Mouse (Mus musculus): ENCODE measurements around the gene Vsig8.
A peak's percentile ranks its signal among the peaks of the same experiment; 100 is the strongest.

The Vsig8 gene

DNA sequence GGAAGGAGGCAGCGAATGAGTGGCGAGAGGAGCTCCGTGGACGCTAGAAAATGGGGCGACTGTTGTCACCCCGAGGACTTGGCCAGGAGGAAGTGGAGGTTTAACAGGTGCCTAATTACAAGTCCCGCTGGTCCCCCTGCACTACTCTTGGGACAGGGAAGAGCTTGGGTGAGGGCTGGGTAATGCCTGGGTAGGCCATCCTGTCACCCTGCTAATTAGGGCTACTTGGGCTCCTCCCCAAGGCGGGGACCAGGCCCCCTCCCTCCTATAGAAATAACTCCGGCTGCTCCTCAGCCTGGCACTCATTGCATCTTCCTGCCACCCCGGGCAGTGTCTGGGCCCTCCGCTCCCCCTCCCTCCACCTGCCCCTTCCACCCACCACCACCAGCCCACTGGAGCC, at the start of gene Vsig8:
Gene Vsig8, plus strand, starts transcription at position 301 of the 400 bp plus-strand sequence.
- DNase-seq (ENCODE audit: low spot score), result no peak

DNA sequence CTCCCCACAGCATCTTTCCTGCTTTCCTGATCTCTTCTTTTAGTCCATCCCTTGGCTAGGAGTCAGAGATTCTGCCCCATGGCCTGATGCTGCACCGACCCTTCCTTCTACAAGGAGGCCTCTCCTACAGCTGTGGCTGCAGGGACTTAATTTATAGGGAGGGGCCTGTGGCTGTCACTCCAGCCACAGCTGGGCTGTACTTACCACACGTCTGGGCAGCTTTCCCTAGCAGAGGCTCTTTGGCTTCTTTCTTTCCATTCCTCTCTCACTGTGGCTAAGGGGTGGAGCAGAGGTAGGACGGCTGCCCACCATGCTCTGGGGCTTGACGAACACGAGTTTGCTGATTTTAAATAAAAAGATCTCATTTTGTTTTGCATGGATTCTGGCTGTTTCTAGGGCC, 48.7 kb upstream of the Vsig8 start:
- DNase-seq (ENCODE audit: low spot score), result no peak

DNA sequence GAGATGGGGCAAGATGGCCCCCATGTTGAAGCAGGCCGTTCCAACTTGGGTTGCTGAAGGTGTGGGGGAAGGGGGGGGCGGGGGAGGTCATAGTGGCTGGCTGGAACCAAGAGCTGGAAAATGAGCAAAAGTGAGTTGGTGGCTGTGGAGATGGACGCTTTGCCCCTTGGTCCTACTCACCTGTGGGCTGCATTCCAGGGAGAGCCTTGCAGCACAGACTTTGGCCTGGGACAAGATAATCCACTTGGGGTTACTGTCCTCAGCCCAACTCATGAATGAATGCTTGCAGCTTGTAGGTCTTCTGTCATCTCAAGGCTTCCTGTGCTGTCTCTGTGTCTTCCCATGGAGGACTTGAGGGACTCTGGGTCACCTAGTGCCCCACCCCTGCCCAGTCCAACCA, 48.0 kb upstream of the Vsig8 start:
- DNase-seq (ENCODE audit: low spot score), result no peak

DNA sequence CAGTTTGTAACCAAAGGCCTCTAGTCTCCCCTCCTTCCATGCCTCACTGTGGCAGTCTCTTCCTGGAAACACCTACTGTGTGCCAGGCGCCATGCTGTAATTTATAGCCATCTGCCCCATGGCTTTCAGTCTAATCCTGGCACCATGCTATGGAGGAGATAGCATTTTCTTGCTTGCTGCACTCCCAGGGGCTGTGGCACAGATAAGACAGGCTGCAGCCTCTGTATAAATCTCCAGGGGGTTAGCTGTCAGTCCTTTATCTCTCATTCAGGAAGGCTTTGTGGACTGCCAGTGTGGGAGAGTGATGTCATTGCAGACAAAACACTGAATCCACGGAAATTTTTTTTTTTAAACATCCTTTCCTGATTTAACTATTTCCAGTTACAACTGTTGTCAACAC, 47.6 kb upstream of the Vsig8 start:
- DNase-seq (ENCODE audit: low spot score), result no peak

DNA sequence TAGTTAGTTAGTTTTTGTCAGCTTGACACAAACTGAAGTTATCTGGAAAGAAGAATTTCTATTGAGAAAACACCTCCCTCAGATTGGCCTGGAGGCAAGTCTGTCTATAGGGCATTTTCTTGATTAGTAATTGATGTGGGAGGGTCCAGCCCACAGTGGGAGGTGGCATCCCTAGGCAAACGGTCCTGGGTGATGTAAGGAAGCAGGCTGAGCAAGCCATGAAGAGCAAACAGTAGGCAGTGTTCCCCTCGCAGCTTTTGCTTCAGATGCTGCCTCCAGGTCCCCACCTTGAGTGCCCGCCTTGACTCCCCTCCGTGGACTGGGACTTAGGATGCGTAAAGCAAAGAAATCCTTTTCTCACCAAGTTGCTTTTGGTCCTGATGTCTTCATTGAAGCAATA, 46.5 kb upstream of the Vsig8 start:
- DNase-seq (ENCODE audit: low spot score), result no peak

DNA sequence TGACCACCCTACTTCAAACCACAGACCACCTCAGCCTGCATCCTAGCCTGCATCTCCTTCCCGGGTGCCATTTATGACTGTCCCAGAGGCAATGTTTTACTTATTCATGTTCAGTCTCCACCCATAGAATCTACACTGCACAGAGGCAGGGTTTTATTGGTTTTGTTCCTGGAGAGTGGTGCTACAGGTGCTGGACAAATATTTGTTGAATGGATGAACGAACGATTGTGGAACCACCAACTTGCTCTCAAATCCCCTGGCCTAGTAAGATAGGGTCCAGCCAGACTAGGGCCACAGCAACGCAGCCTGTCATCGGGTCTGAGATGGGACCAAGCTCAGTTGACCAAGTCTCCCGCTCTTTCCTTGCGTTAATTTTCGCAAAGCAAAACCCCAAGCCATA, 45.8 kb upstream of the Vsig8 start:
- DNase-seq (ENCODE audit: low spot score), result no peak

DNA sequence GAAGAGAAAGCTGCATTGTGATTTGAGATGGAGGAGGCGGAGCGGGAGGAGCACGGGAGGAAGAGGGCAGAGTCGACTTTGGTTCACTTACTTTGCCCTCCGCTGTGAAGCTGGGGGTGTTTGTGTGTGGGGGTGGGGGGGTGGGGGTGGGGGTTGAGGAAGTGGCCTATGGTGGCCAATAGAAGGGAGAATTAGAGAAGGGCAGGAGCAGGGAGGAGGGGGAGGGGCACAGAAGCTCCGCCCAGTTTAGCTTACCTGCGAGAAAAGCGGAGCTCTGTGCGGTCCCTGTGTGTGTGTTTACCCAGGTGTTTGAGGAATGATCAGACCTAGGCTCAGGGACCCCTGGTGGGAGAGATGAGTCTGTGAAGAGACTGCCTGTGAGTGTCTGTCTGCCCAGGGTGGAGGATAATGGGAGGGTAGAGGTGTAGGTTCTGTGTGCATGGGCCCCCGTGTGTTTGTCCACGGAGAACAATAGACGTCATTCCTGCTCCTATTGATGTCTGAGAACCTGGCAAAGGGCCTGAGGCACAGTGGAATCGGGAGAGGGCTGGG, 45.2 kb upstream of the Vsig8 start:
- DNase-seq (ENCODE audit: low spot score), result no peak

DNA sequence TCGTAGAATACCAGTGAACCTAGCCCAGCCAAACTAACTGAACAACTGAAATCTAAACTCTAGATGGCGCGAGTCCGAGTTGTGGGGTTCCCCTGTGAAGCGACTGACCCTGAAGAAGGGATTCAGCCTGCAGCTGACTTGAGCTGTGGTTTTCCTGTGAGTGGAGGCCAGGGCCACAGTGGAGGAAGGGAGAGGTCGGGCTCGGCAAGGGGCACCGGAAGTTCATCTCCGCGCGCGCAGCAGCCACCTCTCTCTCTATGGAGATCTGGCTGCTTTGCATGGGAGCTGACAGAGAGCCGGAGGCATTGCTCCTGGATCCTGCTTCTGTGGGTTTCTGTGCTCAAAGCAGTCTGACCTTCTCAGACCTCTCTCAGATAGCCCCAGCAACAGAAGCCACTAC, 42.8 kb upstream of the Vsig8 start:
- DNase-seq (ENCODE audit: low spot score), result peak; percentile 70

DNA sequence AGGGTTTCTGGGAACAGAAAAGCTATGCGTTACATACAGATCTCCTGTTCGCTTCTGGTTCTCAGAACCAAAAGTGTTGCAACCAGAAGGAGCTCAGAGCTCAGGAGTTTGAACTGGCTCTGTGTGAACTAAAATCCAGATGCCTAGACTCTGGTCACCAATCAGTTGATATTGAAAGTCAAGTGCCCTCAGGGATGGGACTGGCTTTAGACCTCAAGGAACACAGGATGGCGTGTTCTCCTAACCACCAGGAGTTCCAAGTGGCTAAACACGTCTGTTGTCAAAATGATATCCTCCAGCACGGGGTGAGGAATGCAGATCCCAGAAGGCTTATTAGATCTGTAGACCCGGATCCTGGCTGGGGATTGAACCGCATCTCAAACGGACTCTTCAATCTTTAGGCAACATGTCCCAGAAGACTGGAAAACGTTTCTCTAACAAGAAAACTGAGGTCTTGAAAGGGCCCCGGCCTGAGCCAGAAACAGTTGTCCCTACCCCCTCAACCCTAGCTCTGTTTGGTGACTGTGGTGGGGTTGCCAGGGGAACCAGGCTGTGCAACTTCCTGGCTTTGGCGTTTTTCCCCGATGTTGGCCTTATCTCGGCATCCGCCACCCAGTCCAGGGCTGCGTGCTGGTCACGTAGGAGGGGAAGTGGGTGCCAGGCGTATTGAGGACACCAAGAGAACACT, 42.1 kb upstream of the Vsig8 start:
- peak; percentile 48 for DNase-seq (ENCODE audit: low spot score)

DNA sequence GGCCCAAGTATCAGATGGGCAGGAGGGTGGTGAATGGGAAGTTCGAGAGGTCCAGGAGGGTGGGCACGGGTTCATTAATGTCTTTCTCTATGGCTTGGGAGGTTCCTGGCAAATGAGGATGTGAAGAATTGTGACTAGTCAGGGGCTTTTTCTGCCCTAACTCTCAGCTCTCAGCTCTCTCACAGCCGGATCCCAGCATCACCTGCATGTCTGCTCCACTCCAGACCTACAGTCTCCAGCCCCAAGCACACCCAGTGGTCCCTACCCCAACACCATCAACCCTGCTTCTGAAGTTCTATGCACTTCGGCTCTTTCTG, 41.6 kb upstream of the Vsig8 start:
- no peak for DNase-seq (ENCODE audit: low spot score)

DNA sequence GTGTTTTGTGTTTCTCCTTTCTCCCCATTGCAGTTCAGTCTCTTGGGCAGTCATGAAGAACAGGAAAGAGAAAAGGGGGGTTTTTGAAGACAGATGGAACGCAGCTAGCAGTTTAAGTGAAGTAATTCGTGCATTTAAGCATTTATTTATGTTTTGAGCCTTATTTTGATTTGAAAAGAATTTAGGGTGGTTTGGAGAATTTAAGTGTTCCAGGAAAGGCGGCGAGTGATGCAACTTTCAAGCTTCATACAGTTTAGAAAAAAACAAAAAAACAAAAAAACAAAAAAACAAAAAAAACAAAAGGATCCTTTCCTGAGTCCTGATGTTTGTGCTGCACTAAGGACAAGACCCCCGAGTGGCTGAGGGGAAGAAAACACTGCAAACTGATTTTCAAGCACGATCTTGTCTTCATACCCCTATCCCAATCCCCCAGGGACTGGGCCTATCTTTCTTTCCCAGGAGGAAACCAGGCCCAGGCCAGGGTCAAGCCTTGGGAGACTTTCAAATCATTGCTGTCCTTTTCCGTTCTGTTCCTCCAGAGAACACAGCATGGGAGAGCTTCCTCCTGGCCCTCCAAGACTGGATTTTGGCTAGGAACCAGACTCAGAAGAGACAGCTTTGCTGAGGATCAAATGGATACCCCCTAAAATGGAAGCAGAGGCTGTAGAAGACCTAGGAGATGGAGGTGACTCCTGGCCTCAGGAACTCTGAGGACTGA, 41.0 kb upstream of the Vsig8 start:
- DNase-seq (ENCODE audit: low spot score), result no peak

DNA sequence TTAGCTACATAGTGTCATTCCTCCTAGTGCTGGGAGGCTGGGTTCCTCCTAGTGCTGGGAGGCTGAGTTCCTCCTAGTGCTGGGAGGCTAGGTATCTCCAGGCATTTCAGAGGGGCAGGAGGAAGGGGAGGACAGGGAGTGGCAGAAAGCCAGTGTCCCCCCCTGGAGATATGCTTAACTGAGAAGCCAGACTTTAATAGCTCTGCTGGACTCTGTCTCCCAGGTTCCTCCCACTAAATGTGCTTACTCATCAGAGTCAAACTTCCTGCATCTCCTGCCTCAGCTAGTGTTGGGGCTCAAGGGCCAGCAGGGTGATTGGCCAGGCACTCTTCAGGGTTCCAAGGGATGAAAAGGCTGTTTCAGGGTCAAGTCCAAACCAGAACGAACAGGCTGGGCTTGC, 40.3 kb upstream of the Vsig8 start:
- DNase-seq (ENCODE audit: low spot score), result no peak

DNA sequence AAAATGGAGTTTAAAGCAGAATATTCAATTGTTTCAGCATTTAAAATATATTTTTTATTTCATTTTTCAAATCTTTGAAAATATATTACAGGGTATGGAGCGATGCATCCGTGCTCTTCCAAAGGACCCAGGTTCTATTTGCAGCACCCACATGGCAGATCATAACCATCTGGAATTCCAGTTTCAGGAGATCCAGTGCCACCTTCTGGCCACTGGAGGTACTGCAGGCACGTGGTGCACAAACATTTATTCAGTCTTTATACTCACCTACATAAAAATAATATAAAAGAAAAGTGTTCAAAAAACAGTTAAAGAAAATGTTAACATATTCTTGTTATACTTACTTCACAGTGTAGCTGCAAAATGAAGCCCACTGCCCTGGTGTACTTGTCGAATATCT, 37.7 kb upstream of the Vsig8 start:
- no peak for DNase-seq (ENCODE audit: low spot score)

DNA sequence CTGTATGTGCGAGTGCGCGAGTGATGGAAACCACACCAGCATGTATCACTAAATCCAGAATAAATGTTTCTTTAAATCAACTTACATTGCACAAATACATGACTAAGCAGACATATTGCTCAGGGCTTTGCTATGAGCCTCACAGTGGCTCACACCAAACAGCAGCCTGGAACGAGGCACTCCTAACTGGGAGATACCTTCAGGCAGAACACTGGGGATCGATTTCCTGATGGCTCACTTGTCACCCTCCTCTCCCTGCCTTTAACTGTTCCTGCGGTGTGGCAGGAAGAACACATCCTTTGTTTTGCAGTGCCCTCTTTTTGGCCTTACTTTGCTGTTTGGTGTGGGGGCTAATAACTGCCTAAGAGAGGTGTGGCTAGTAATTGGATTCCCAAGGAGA, 36.1 kb upstream of the Vsig8 start:
- no peak for DNase-seq (ENCODE audit: low spot score)

DNA sequence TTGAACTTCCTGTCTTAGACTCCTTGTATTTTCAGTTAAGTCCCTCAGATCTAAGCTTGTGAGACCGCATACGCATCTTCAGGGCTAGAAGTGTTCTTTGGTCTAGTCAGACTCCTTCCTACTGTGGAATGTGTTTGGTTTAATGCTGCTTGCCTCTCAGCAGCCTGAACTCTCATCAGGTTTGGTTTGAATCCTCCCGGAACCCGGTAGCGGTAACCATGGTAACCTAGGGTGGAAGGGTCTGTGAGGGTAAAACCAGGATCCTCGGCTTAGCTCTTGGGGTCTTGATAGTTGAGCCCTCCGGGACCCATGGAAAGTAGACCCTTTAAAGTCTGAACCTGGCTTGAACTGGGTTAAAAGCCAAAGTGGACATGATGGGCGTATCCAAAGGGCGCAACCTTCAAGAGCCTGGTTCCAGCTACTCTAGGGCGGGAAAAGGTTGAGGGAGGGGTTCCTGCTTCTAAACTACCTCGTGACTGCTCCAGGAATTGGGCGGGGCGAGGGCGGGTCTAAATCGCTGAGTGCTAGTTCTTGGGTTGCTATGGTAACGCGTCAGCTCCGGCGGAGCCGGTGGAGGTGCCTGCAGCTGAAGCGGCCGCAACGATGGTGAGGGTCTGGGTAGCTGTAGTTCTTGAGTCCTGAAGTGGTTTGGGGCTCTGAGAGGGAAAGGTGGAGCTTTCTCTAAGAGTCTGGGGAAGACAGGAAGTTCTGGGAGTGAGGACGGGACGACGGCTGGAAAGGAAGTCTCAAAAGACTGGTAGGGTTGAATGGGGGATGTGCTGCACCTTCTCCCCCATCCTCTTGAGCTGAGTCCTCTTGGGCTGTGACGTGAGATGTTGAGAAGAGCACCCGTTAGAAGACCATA, 34.9 kb upstream of the Vsig8 start, which contains the start of gene Cfap45:
Gene Cfap45, plus strand, starts transcription at position 226 of the 865 bp plus-strand sequence.
- DNase-seq (ENCODE audit: low spot score), result peak; percentile 85

DNA sequence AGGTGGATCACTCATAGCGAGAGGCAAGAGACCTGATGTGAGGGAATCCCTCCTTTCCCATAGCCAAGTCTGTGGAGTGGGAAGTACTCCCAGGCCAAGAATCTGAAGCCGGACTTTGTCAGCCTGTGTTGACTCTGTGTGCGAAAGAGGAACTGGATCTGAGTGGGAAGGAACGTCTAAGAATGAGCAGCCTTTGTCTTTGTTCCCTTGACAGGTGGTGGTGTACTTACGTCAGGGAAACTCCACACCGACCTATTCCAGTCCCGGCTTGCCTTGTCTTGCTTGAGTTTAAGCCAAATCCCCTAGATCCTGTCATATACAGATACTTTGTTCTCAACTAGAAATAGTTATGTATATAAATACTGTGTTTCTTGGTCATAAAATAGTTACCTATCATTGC, 33.2 kb upstream of the Vsig8 start:
- DNase-seq (ENCODE audit: low spot score), result no peak

DNA sequence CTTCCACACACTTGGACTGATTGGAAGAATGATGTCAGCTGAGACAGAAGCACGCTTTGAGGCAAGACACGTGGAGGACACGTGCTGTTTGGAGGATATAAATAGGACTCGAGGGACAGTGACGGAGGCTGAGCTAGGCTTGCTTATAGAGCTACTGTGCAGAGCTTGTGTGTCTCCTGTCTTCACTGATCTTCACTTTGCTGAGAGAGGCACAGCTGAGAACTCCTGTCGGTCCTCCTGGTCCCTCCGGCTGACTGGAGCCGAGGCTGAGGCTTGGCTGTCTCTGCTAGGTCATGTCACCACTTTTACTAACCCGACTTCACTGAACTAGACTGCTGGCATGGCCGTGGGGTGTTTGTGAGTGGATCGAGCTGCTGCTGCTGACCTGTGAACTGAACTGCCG, 32.0 kb upstream of the Vsig8 start:
- no peak for DNase-seq (ENCODE audit: low spot score)

DNA sequence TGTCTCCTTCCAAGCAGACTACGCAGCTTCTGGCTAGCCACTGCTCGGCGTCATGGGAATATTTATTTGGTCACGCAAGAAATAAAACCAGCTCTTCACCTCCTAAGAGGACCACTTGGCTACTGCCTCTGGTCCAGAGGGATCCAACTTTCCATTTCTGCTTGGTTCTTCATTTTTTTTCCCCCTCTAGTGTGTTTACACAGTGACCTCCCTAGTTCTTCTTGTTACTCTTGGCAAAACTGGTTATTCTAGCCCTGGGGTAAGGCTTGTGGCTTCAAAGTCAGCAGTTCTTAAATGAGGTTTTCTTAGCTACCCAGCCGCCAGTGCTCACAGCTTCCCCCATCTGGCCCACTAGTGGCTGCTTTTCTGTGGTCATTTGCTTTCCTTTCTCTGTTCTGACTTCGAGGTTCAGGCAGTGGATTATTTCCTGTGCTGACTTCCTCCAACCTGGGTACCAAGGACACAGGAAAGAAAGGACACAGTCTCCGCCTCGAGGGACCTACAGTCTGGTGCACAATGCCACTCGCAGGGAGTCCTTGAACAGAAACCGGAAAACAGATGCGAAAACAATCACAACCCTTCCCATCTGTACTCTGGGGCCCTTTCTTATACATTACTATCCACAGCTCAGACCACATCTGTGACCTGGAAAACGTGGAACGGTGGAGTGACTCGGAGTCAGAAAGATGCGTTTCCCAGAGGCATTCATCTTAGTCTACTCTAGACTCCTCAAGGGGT, 30.5 kb upstream of the Vsig8 start:
- no peak for DNase-seq (ENCODE audit: low spot score)

DNA sequence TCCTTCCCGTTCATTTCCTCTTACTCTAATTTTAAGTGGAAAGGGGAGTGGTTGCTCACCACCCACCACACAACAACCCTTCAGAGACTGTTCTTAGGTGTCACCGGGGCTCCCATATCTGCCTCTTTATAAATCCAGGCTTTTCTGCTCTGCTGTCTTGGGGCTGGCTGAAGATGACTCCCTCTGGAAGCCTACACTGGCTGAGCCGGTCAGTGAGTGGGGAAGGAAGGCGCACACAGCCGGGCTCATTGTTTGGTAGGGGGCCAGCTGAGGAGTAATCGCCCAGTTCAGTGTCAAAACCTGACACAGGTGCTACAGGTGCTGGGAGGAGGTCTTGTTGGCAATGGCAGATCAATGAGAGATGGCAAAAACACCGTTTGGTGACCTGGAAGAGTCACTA, 29.8 kb upstream of the Vsig8 start:
- DNase-seq (ENCODE audit: low spot score), result no peak

DNA sequence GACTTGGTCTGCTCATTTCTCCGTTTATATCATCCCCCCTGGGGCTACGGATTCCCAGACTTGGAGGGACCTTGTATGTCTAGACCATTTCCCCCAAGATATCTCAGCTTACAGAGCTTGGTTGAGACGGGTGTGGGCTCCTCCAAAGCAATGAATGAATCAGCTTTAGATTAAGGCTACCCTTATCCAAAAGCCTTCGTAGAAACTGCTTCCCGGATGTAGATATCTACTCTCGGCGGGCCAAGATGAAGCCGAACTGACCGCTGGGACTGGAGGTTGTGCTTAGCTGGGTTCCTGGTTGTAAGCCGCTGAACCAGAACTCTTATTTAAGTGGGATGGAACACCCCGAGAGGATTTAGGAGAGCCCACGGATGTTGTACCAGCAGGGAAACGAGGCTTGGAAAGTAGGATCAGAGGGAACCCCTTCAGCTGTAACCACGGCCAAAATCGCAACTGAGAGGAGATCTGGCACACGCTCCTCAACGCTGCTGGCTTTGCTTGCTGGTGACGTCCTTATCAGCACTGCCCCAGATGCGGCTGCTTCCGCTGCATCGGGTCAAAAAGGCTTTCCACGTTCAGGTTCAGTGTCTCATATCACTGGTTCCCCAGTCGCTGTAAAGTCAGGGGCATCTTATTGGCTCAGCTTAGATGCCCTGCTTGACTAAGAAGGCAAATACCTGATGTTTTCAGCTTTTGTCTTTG, 29.2 kb upstream of the Vsig8 start:
- DNase-seq (ENCODE audit: low spot score), result no peak

DNA sequence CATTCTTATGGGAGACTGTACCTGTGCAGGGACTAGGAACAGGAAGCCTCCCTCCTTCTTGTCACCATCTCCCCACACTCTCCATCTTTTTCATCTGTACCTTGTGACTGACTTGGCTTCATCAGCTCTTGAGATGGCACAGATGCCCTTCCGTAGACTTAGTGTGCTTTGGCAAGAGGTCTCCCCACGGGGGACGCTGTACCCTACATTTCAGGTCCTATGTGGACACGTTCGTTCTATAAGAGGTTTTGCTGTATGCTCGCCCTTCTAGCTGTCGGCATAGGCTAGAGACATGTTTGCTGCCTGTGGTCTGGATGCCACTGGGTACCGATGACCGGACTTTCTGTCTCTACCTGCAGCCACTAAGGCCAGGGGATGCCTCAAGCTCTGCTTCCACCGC, 28.3 kb upstream of the Vsig8 start:
- no peak for DNase-seq (ENCODE audit: low spot score)

Measured in ovary, adult 18-20 months (tissue).